Mouse (Mus musculus) bone marrow macrophage, adult 2 months (primary cell): ENCODE data around the gene Rragc.

Experiments
- CTCF ChIP-seq: IDR thresholded peaks from 2 replicates; pipeline ENCODE4 v1.5.1; 2012; ENCODE audit warnings: low read depth, mild to moderate bottlenecking, low read length, moderate library complexity
- POLR2A ChIP-seq: IDR thresholded peaks from 2 replicates; pipeline ENCODE4 v1.6.1; 2012; ENCODE audit warnings: mild to moderate bottlenecking, low read depth, low read length, borderline replicate concordance

- TF ChIP-seq POLR2A (no peak), CTCF (no peak)
These were observed 55.3 kb downstream of the Rragc start for GRCm38 (mm10) chr4:123972423-123973049.
